Mouse (Mus musculus): ENCODE measurements around the gene H2-Q2. TPM values are rescaled to one million over a fixed set of nuclear protein-coding genes. Genes with fewer than 3 reads are reported as not detected.
"Not testable (repeated sequence)": the region's sequence is repeated elsewhere in the genome, so short reads cannot be mapped to it uniquely, and the experiment has no call there.

H2-Q2 gene
- total RNA-seq (2021): under 1 TPM; 0.59 to 0.93 TPM
- long read RNA-seq, experiment 1: 0 reads
- long read RNA-seq, experiment 2: 0 reads

- DNase-seq (ENCODE audit: low spot score in 2 of 2): no peak
These were observed at the start of gene H2-Q2 for GRCm38 (mm10) chr17:35342071-35342671. H2-Q2 (plus strand) TSS chr17:35342242.

DNA sequence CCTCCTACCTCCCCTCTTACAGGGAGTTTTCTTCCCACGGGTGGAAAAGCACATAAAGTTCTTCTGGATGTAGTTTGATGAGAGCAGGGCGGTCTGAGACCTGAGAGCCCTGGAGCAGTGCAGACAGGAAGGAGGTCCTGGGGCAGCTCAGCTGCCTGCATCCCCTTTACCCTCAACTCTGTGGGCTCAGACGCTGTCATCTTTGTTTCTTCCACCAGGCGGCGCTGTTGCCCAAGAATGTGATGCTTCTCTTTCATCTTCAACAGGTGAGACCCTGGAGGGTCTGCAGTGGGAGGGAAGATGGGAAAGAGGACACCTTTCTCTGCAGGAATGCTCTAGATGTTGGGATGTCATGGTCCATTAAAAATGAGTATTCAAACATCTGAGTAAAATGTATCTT lies 46.2 kb upstream of the H2-Q2 start:
- DNase-seq (ENCODE audit: low spot score in 2 of 2): peak in 1 of 2 experiments; percentile 42

GRCm38 (mm10) chr17:35300261-35300945 lies 41.6 kb upstream of the H2-Q2 start:
- not testable (repeated sequence) for DNase-seq (ENCODE audit: low spot score in 2 of 2)

GRCm38 (mm10) chr17:35301645-35302258 lies 40.3 kb upstream of the H2-Q2 start:
- DNase-seq (ENCODE audit: low spot score in 2 of 2): peak; percentile 89 to 91

- no peak for DNase-seq (ENCODE audit: low spot score in 2 of 2)
These were observed 38.8 kb upstream of the H2-Q2 start for GRCm38 (mm10) chr17:35303271-35303670.

GRCm38 (mm10) chr17:35303756-35304350 lies 38.2 kb upstream of the H2-Q2 start:
- DNase-seq (ENCODE audit: low spot score in 2 of 2): no peak

GRCm38 (mm10) chr17:35304478-35304877 lies 37.6 kb upstream of the H2-Q2 start:
- no peak for DNase-seq (ENCODE audit: low spot score in 2 of 2)

DNA sequence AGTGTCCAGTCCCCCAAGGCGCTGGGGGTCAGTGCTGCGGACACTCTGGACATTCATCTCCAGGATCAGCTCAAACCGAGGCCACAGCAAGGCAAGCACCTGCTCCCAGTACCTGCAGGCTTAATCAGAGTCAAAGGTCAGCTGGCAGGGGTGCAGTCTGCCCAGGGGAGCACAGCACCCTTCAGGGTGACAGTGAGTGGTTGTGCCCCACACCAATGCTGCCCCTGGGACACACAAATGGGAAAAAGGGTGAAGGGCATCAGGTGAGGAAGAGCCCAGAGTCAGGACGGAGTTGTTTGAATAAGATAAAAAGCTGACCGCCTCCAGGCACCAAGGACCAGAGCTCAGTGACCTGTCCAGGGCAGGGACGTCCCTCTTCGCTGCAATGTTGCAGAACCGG lies 37.1 kb upstream of the H2-Q2 start:
- DNase-seq (ENCODE audit: low spot score in 2 of 2): not testable (repeated sequence)

DNA sequence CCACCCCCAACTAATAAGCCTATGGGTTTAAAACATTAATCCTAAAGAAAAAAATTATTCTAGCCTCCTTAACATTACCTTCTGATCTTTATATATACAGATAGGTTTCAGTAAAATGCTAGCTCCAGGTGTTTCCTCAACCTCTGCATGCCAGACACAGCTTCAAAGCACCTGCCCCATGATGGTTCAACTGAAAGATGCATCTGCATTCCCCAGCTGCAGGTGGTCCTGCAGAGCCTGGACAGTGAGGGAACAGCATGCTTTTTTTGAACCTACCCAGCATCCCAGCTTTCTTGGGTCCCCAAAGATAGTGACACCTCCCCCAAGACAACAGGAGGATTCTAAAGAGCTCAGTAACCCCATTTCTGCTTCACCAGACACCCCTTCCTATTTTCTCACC lies 23.4 kb upstream of the H2-Q2 start:
- DNase-seq (ENCODE audit: low spot score in 2 of 2): no peak

DNA sequence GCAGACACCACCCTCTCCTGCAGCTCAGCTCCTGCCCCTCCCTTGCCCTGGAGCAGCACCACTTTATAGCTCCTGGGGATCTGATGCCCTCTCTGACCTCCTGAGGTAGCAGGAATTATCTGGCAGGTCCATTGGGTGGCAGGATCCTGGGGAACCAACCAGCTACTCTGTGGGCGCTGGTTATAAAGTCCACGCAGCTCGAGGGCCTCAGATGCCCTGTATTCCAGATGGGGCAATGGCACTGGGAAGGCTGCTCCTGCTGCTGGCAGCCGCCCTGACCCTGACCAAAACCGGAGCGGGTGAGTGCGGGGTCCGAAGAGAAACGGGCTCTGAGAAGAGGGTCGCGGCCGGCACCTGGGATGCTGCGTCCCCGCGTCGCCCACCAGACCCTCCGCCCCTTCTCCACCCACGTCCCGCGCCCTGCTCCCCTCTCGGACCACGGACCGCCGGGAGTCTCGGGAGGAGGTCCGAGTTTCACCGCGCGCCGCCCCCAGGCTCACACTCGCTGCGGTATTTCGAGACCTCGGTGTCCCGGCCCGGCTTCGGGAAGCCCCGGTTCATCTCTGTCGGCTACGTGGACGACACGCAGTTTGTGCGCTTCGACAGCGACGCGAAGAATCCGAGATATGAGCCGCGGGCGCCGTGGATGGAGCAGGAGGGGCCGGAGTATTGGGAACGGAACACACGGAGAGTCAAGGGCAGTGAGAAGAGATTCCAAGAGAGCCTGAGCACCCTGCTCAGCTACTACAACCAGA lies 21.5 kb upstream of the H2-Q2 start, which contains the start of gene H2-Q1:
Gene H2-Q1 (plus strand): TSS at position 79 of the 755 bp plus-strand sequence.
- DNase-seq (ENCODE audit: low spot score in 2 of 2): no peak

DNA sequence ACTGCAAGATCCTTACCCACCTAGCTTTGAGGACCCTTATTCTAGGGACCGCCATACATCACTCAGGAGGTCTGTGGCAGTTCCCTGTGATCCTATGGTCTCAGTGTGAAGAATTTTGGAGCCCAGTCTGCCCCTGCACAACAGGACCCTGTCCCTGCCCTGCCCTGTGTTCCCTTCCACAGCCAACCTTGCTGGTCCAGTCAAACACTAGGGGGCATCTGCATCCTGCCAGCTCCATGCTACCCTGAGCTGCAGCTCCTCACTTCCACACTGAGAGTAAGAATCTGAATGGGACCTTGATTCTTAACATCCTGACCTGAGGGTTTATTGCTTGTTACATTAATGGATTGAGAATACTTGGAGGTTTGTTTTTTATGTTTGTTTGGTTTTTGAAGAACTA lies 16.9 kb upstream of the H2-Q2 start:
- DNase-seq (ENCODE audit: low spot score in 2 of 2): not testable (repeated sequence)

DNA sequence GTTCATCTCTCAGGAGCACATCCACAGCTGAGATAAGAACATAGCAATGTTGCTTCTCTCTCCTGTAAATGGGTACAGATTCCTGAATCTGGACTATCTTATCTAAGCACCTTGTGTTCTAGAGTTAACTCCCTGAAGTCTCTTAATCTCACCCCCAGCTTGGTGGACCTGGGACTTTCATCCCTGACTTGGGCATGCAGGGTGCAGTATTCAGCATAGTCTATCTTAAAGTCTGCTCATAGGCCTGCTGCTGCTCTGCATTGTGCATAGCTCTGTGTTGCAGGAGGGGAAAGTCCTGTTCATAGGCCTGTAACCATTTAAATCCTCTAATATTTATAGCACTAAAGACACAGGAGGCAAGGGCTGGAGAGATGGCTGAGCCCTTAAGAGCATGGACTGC lies 16.0 kb upstream of the H2-Q2 start:
- DNase-seq (ENCODE audit: low spot score in 2 of 2): not testable (repeated sequence)

DNA sequence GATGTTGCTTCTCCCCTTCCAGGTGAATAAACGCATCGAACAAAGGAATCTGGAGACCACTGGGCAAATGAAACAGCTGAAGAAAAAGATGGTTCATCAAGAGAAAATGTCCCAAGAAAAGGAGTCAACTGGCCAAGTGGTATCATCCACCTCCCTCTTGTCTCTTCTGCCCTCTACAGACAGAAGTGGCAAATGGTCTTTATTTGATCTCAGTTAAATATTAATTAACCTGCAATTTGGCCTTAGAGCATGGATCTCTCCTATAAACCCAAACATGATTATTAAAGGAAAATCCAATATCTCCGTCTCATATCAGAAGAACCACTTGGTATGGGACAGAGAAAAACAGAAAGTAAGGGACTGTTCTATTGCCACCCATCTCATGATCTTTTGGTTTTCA lies 12.3 kb upstream of the H2-Q2 start:
- not testable (repeated sequence) for DNase-seq (ENCODE audit: low spot score in 2 of 2)

GRCm38 (mm10) chr17:35331546-35331945 lies 10.5 kb upstream of the H2-Q2 start:
- not testable (repeated sequence) for DNase-seq (ENCODE audit: low spot score in 2 of 2)

GRCm38 (mm10) chr17:35342711-35343476 lies 852 bp downstream of the H2-Q2 start:
- DNase-seq (ENCODE audit: low spot score in 2 of 2): no peak

GRCm38 (mm10) chr17:35347659-35348058 lies 5.6 kb downstream of the H2-Q2 start:
- DNase-seq (ENCODE audit: low spot score in 2 of 2): not testable (repeated sequence)

- DNase-seq (ENCODE audit: low spot score in 2 of 2): peak in 1 of 2 experiments; percentile 3
These were observed 11.2 kb downstream of the H2-Q2 start for GRCm38 (mm10) chr17:35353275-35353674.

GRCm38 (mm10) chr17:35354071-35354470 lies 12.0 kb downstream of the H2-Q2 start:
- DNase-seq (ENCODE audit: low spot score in 2 of 2): no peak

DNA sequence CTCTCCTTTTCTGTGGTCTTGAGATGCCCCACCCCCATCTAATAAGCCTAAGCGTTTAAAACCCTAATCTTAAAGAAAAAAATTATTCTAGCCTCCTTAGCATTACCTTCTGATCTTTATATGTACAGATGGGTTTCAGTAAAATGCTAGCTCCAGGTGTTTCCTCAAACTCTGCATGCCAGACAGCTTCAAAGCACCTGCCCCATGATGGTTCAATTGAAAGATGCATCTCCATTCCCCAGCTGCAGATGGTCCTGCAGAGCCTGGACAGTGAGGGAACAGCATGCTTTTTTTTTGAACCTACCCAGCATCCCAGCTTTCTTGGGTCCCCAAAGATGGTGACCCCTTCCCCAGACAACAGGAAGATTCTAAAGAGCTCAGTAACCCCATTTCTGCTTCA lies 15.0 kb downstream of the H2-Q2 start:
- DNase-seq (ENCODE audit: low spot score in 2 of 2): no peak

DNA sequence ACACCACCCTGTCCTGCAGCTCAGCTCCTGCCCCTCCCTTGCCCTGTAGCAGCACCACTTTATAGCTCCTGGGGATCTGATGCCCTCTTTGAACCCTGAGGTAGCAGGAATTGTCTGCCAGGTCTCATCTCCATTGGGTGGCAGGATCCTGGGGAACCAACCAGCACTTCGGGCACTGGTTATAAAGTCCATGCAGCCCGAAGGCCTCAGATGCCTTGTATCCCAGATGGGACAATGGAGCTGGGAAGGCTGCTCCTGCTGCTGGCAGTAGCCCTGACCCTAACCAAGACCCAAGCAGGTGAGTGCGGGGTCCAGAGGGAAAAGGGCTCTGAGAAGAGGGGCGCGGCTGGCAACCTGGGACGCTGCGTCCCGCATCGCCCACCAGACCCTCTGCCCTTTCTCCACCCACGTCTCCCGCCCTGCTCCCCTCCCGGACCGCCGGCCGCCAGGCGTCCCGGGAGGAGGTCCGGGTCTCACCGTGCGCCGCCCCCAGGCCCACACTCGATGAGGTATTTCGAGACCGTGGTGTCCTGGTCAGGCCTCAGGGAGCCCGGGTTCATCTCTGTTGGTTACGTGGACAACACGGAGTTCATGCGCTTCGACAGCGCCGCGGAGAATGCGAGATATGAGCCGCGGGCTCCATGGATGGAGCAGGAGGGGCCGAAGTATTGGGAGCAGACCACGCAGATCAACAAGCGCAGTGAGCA lies 16.9 kb downstream of the H2-Q2 start:
- DNase-seq (ENCODE audit: low spot score in 2 of 2): no peak
